ENCODE assay signal across 13 mouse cellular contexts in genomic region chr7:65418366-65418911, GRCm38 (mm10).
DNase-seq lines count a peak whose midpoint lies in the region; ATAC-seq and TF ChIP-seq lines count a peak whose summit lies in the region.
"Had no signal": no experiment of that assay in that cellular context is flagged by ENCODE, and none has a peak within 500 bp of the region (broad histone marks: within the 10 kb centered on the region; RNA-seq: fewer than 3 reads in every experiment).

No protein-coding gene starts in this region.

- H3K27me3 ChIP-seq in heart, embryonic 13.5 days (replicated peaks): no peaks in the 10 kb centered on the region
- H3K27me3 ChIP-seq in heart, embryonic 11.5 days (ENCODE audit: control insufficient read depth, insufficient read depth, low read length): no peaks in the 10 kb centered on the region
- H3K27me3 ChIP-seq: Patski; stomach, embryonic 15.5 days had no signal

- DNase-seq in adrenal gland, postnatal 10 days: peak; percentile 57
- DNase-seq in adrenal gland, postnatal 4 days (ENCODE audit: low spot score in 2 of 2): no peak
- DNase-seq in layer of hippocampus, adult 2 months (ENCODE audit: low spot score in 2 of 2): no peak
- DNase-seq in layer of hippocampus, adult 11-12 months (ENCODE audit: low spot score): no peak
- DNase-seq in ovary, postnatal 36 days (ENCODE audit: low spot score): peak; percentile 29
- no peak for DNase-seq in ovary, postnatal 14 days (ENCODE audit: low spot score)
- DNase-seq: left cerebral cortex, postnatal 4 days; thymus, postnatal 14 days had no signal

- peaks cover 68% of the 10 kb centered on the region for H3K4me1 ChIP-seq in heart, embryonic 13.5 days
- H3K4me1 ChIP-seq in heart, embryonic 11.5 days (ENCODE audit: control insufficient read depth, insufficient read depth, low read length): peaks cover 32% of the 10 kb centered on the region
- H3K4me1 ChIP-seq: liver, embryonic 15.5 days had no signal

- no peak for TF ChIP-seq CTCF in layer of hippocampus, adult 2 months (conservative IDR thresholded peaks at IDR 0.05)

- H3K4me3 ChIP-seq in heart, embryonic 13.5 days: no peak overlapping the region
- no peak overlapping the region for H3K4me3 ChIP-seq in heart, embryonic 11.5 days (ENCODE audit: low read depth, low read length)
- no peak overlapping the region for H3K4me3 ChIP-seq in layer of hippocampus, adult 2 months
- H3K4me3 ChIP-seq: liver, embryonic 15.5 days; stomach, embryonic 15.5 days had no signal

- no peaks in the 10 kb centered on the region for H3K9me3 ChIP-seq in heart, embryonic 13.5 days
- no peaks in the 10 kb centered on the region for H3K9me3 ChIP-seq in heart, embryonic 11.5 days (replicated peaks; ENCODE audit: control insufficient read depth, low read length)
- H3K9me3 ChIP-seq: liver, embryonic 15.5 days; stomach, embryonic 15.5 days had no signal

- 67% methylated on average over 10 of the region's 10 CpGs for WGBS in heart, embryonic 13.5 days
- WGBS in heart, embryonic 11.5 days (ENCODE audit: insufficient replicate concordance): 67% methylated on average over 10 of the region's 10 CpGs

- no peak for ATAC-seq in heart, embryonic 13.5 days (ENCODE audit: extremely low read depth, insufficient number of reproducible peaks, low FRiP score, low TSS enrichment)
- ATAC-seq in heart, embryonic 11.5 days (replicated peaks; ENCODE audit: insufficient number of reproducible peaks, low FRiP score, low TSS enrichment): no peak
- ATAC-seq: Patski had no signal

- H3K9ac ChIP-seq in heart, embryonic 13.5 days: no peak overlapping the region
- no peak overlapping the region for H3K9ac ChIP-seq in heart, embryonic 11.5 days (ENCODE audit: low read depth, low read length)
- H3K9ac ChIP-seq: liver, embryonic 15.5 days; stomach, embryonic 15.5 days had no signal

- no peak overlapping the region for H3K4me2 ChIP-seq in heart, embryonic 13.5 days
- H3K4me2 ChIP-seq in heart, embryonic 11.5 days: no peak overlapping the region
- H3K4me2 ChIP-seq: liver, embryonic 15.5 days; stomach, embryonic 15.5 days had no signal

- no peaks in the 10 kb centered on the region for H3K36me3 ChIP-seq in heart, embryonic 13.5 days
- H3K36me3 ChIP-seq in heart, embryonic 11.5 days (ENCODE audit: control insufficient read depth, insufficient read depth, low read length): no peaks in the 10 kb centered on the region
- H3K36me3 ChIP-seq: liver, embryonic 15.5 days; stomach, embryonic 15.5 days had no signal

- peak overlapping the region; percentile 80; the same call in 1 of the 2 replicates for H3K27ac ChIP-seq in heart, embryonic 13.5 days (replicated peaks)
- H3K27ac ChIP-seq in heart, embryonic 11.5 days (ENCODE audit: low read depth, low read length): no peak overlapping the region
- H3K27ac ChIP-seq in layer of hippocampus, adult 2 months: peak overlapping the region; percentile 85
- H3K27ac ChIP-seq: stomach, embryonic 15.5 days had no signal

Comparison
In these comparisons a context has a peak if more than half of its experiments do, and no peak if none do; other contexts are left out.
1. DNase-seq: peak in adrenal gland, postnatal 10 days (single experiment) and ovary, postnatal 36 days (single experiment); none in adrenal gland, postnatal 4 days (0 of 2), layer of hippocampus, adult 2 months (0 of 2), layer of hippocampus, adult 11-12 months (single experiment) and ovary, postnatal 14 days (single experiment).